Mouse (Mus musculus): ENCODE measurements at regions not wholly inside any gene's neighbourhood (a gene's known extent, or its start where the extent isn't known, plus 50 kb on each side); places are given as distances from the start of the nearest gene placed in this dataset.

GRCm38 (mm10) chr16:93384039-93384537, 219.8 kb downstream of the Setd4 start:
- no peak for DNase-seq

GRCm38 (mm10) chr16:93382945-93383344, 220.9 kb downstream of the Setd4 start:
- no peak for DNase-seq

DNA sequence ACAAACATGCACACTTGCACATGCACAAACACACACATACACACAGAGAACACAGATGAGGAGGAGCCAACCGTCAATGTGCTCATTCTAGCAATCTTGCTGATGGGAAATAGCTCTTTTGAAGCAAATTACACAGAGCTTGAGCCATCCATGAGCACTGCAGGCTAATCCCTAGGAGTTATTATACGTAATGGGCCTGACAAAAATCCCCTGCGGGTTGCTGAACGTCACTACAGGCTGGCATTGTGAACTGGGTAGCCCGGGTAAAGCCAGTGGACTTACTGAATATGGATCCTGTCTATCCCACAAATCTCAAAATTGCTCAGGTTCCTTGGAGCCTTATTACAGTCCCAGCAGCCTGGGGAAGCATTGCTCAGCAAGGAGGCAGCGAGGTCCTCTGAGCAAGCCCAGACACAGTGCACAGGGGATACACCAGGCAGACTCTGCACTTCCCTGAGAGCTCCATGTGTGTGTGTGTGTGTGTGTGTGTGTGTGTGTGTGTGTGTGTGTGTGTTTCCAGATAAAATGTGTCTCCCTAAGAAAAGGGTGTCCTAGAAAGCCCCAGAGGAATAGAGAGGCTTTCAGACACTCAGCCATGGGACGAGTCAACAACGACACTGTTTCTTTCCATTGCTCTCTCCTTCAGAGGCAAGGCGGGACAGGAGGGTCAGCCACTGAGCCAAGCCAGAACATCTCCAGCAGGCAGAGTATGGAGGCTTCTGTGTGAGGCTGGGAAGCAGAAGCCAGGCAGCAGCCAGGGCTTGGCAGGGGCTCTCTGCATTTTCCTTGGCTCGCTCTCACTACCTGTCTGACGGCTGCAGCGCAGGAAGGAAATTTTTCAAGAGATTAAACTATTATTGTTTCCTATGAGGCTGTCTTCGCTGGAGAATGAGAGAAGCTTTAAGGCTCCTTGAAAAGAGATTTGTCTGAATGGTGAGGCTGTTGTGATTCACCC, 222.9 kb downstream of the Setd4 start:
- no peak for DNase-seq

GRCm38 (mm10) chr16:93380117-93380516, 223.7 kb downstream of the Setd4 start:
- DNase-seq, result no peak

DNA sequence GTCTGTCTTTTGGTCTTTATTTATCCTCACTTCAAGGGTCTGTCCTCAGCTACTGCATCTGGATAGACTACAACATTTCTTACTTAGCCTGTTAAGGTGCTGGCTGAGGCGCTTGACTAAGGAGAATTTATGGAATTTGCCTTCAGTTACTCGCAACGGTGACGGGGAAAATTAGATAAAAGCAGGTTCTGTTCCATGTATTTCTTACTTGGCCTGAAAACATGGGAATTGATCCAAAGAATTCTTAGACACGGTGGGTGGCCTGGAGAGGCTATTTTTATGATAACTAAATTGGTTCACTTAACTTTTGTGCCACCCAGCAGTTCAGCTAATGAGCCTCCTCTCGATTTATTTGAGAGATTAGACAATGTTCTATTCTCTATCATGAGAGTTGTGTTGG, 224.3 kb downstream of the Setd4 start:
- no peak for DNase-seq

GRCm38 (mm10) chr16:93374669-93375068, 229.2 kb downstream of the Setd4 start:
- no peak for DNase-seq

DNA sequence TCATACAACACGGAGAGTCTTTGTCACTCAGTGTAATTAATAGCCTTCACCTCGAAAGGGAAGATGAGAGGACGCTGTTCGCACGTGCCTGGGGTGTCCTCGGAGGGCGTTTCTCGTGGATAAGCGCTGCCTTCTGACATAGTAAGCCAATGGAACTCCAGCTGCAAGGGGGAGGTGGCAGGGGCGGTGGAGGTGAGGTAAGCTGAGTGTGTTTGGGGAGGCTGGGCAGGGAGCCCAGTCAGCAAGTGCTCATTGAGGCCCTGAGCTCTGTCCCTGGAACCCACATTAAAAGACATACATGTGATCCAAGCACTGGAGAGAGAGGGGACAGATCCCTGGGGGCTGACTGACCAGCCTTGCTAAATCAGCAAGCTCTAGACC, 234.1 kb downstream of the Setd4 start:
- DNase-seq, result no peak

DNA sequence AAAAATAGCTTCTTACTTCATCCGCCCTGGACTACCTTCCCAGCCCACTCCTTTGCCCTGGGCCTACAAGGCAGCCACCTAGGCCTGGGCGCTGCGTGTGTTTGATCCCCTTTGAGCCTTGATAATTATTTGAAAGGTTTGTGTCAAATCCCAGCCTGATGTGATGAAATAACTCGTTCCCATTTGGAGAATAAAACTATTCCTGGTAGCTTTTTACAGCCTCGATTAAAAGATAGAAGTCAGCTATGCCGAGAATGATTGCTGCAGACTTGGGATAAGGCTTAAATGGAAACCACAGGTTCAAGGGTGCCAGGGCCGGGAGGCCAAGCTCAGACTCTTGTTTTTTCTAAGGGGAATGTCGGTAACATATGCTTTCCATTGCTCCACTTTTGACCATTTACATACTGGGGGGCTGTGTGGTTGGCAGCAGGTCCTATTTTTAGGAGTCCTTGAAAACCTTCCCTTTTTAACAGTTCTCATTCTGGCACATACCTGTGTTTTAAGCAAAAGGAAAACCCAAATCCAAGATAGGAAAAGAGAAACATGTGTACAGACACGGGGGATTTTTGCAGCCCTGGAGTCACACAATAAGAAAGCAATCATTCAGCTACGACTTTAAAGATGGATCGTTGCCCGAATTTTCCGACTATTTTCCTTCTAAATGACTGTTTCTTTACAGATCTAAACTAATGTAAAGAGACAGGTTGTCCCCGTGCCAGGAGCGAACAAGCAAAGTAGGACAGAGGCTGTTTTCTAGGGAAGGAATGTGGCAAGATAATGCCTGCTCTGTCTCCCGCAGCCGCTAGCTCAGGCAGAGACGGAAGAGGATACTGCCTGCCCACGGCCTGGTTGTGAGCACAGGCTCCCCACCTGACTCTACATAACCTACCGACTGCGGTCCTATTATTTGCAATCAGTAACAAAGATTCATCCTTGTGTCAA, 234.8 kb downstream of the Setd4 start:
- DNase-seq, result no peak

DNA sequence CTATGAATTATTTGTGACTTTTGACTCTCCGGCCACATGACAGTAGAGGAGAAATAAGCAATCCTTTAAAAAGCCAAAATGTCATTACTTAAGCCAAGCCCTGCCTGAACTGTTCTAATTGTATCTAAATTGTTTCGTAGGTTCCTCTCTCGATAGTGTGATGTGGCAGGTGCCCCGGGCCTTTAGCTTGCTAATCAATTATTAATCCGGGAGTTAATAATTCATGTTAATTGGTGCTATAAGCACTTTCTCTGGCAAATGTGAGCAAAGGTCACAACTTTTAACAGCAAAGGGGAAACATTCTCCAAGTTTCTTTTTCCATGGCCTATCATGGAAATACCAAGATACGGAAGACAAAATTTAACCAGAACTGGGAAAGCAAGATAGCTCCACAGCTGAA, 235.9 kb downstream of the Setd4 start:
- peak; percentile 79 for DNase-seq

DNA sequence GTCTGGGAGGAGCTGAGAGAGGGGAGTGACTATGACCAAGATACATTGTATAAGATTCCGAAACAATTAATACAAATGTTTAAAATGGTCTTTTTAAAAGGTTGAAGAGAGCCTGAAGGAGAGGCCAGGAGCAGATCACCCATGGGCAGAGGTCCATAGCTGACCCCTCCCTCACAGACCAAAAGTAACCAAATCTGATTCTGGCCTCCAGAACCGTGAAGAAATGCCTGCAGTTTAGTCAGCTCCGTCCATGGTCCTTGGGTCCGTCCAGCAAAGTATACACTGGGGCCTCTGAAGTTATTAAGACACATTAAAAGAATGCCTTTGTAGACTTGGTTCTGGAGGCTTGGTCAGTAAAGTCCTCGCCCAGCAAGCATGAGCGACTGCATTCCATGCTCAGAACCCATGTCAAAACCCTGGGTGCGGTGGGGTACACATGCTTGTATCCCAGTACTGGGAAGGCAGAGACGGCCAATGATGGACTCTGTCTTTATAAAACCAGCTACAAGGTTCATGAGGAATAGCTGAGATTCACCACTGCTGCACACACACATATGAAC, 236.5 kb downstream of the Setd4 start:
- DNase-seq, result peak; percentile 15

DNA sequence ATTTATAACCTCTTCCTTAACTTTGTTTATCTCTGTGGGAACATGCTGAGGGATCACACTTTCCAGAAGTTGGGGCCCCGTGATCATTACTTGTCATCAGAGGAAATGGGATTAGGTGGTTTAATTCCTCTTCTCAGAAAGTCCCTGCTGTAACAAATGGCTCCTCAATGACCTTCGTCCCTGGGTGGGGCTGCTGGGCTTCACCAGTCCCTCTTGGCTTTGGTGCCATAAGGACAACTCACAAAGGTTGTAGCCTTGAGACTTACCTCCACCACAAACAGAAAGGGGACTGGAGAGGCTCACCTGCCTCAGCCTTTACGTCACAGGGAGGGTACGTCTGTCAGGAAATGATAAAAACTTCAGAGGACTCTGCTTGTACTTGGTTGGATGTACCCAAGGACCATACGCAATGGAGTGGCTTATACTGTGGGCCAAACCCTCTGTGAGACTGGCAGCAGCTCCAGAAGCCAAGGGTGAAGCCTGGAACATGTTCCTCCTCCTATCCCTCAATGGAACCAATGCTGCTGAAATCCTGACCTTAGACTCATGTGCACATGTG, 237.4 kb downstream of the Setd4 start:
- DNase-seq, result no peak

DNA sequence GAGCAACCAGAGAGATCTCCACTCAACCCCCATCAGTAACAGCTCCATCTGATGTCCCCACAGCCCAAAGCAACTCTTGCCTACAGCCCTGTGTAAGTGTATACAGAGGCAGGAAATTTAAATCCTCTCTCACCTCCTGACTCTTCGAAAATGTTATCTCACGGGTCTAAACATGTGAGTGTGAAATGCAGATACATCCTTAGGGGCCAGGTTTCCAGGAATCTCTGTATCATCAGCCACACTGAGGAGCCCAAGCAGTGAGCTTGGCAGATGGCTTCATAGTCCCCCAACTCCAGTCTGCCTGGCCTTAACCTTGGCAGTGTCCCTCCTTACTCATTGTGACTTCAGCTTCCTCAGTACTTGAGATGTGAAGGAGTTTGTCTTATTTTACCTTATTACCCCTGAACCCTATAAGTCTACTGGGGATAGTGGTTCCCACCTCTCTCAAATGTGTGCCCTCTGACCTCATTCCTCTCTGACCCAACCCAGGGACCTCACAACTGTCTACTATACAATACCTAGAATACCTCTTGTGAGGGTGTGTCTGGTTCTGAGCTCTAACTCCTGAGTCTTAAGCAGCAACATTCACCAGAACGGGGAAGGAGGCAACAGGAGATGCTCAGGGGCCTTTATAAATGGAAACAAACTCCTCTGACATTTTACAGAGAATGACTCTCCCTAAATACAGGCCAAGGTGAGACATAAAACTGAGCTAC, 238.5 kb downstream of the Setd4 start:
- no peak for DNase-seq

- DNase-seq, result no peak
These were observed 244.1 kb downstream of the Setd4 start for GRCm38 (mm10) chr16:93359772-93360171.

- no peak for DNase-seq
These were observed 245.2 kb downstream of the Setd4 start for GRCm38 (mm10) chr16:93358613-93359012.

DNA sequence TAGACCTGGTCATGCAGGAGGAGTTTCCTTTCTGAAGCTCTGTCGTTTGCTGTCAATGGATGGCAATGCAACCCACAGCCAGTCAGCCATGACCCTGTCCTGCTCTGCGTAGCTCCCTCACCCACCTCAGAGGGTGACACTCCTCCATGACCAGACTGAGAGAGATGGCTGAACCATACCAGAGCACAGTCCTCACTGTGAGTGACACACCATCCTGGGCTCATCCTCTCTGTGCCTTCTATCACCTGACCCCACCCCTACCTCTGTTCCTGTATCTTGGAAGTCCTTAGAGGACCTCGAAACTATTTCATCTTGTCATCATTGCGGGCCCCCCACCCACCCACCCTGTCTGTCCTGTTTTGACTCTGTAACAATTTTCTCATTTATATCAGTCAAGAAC, 245.7 kb downstream of the Setd4 start:
- no peak for DNase-seq

- no peak for DNase-seq
These were observed 248.5 kb downstream of the Setd4 start for GRCm38 (mm10) chr16:93355204-93355899.

DNA sequence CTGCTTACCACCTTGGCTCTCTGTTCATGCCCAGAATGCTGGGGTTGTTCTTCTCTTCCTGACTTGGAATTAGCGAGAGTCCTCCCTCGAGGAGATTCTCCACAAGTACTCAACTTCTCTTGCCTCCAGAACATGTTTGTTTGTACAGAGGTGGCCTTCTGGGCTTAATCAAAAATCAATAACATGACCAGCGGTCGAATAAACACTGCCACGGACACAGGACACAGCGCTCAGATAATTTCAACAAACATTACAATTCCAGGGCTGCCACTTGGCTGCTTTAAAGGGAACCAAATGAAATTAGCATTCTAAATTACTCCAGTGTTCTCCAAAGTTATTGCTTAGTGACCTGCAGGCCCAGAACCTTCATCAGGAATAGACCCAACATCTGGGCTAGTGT, 249.9 kb downstream of the Setd4 start:
- DNase-seq, result no peak

DNA sequence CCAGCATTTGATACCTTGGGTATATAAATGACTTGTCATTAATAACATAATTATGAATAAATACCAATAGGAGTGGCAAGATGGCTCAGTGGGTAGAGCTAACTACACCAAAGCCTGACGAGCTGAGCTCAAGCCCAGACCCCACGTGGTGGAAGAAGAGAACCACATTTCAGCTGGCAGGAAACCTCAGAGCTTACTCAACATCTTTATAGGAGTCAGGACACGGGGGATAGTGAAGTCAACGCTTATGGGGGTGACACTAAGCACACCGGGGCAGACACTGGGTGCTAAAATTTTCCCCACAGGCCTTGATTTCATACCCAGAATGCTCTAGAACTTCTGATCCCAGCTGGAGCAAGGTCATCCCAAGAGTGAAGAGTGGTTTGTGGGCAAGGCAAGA, 259.3 kb downstream of the Setd4 start:
- no peak for DNase-seq

DNA sequence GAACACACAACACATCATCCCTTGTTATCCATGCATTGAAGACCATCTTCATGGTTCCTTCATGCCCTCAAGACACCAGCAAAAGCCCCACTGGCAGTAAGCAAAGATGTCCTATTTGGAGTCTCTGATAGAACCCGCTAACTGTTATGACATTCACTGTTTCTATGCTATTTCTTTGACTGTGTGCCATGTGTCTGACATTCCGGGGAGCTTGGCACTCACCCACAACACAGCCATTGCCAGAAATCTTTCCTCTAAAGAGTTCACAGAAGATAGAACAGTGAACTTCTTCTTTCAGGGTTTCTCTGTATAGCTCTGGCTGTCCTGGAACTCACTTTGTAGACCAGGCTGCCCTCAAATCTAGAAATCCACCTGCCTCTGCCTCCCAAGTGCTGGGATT, 261.2 kb downstream of the Setd4 start:
- no peak for DNase-seq

DNA sequence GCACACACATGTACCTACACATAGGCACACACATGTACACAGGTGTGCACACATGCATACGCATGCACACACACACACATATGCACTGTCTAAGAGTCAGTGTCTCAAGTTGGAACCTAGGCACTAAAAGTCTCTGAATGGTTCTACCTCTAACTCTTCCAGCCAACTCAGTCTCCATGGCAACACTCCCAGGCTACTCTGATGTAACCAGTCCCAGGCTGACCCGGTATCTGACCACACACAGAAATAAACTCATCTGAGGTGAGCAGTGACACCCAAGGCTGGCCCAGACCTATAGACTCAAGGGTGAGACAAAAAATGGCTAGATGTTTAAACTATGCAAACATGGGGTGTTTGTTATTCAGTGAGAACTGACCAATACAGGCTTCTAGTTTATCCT, 262.1 kb downstream of the Setd4 start:
- no peak for DNase-seq

GRCm38 (mm10) chr16:93338806-93339205, 265.1 kb downstream of the Setd4 start:
- DNase-seq, result no peak

Data from kidney, adult 9 months (tissue).